Mouse (Mus musculus) midbrain, embryonic 10.5 days (tissue): ENCODE measurements at regions not wholly inside any gene's neighbourhood (a gene's known extent, or its start where the extent isn't known, plus 50 kb on each side); places are given as distances from the start of the nearest gene placed in this dataset.

ENCODE experiments used
- DNase-seq: peaks from one replicate; pipeline ENCODE4 v3.0.0-alpha.2; 2017; ENCODE audit warnings: low spot score
- H3K27ac ChIP-seq: fragments of 300-500 bp; sonication (generic); replicated peaks from 2 replicates; pipeline ENCODE4 v1.5.1; 2016; ENCODE audit warnings: mild to moderate bottlenecking
- H3K27me3 ChIP-seq: fragments of 300-500 bp; sonication (generic); 2 replicates; pipeline ENCODE4 v1.6.1; 2016; ENCODE audit warnings: low read depth, mild to moderate bottlenecking; ENCODE audit not compliant: poor library complexity, severe bottlenecking
- H3K36me3 ChIP-seq: fragments of 300-500 bp; sonication (generic); 2 replicates; pipeline ENCODE4 v1.6.1; 2016; ENCODE audit warnings: mild to moderate bottlenecking, moderate library complexity
- H3K4me1 ChIP-seq: fragments of 300-500 bp; sonication (generic); 2 replicates; pipeline ENCODE4 v1.6.1; 2016
- H3K4me3 ChIP-seq: fragments of 300-500 bp; sonication (generic); 2 replicates; pipeline ENCODE4 v1.5.1; 2016; ENCODE audit warnings: mild to moderate bottlenecking, moderate library complexity
- H3K9me3 ChIP-seq: fragments of 300-500 bp; sonication (generic); replicated peaks from 2 replicates; pipeline ENCODE4 v1.6.1; 2016; ENCODE audit warnings: mild to moderate bottlenecking
- WGBS: fragments of 180-500 bp; shearing (Covaris S2); methylation state at CpG from one replicate; pipeline ENCODE4 v1.1.7; 2016; 5-methylcytosine and 5-hydroxymethylcytosine counted together

DNA sequence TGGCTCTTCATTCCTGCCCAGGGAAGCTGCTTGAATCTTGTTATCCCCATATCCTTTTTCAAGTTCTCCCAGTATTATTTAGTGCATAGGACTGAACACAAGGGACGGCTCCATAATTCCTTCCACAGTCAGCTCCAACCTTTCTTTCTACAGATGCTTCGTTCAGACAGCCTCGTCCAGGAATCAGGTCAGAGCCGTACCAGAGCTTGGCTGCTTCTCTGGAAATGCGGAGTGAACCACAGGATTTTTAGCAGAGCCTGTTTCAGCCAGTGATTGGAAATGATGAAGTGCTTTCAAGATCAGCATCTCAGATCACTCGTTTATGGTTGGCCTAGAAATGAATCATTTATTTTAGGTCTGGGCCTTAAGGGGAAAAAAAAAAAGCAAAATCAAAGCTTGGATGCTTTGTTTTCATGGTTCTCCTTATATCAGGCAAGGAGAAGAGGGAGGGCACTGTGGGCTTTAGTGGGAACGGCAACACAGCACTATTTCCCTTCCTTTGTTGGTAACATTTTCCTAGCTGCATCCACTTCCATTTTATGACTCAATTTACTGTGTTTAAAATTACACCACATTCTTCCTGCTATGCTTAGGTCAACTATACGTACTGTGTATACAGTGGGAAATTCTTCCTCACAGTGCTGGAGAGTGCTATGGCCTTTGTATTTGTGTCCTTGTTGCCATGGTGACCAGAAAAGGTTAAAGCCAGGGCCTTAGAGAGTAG is 161.9 kb upstream of the Ccdc122 start:
- Histone ChIP-seq H3K27ac (peak overlapping the region; percentile 53), H3K9me3 (no peaks in the 10 kb centered on the region), H3K36me3 (no peaks in the 10 kb centered on the region), H3K27me3 (peaks cover 5% of the 10 kb centered on the region; the same call in 1 of the 2 replicates), H3K4me1 (peaks cover 37% of the 10 kb centered on the region), H3K4me3 (no peak overlapping the region)
- WGBS = 49% methylated on average over 8 of the region's 8 CpGs
- peak; percentile 36 for DNase-seq

DNA sequence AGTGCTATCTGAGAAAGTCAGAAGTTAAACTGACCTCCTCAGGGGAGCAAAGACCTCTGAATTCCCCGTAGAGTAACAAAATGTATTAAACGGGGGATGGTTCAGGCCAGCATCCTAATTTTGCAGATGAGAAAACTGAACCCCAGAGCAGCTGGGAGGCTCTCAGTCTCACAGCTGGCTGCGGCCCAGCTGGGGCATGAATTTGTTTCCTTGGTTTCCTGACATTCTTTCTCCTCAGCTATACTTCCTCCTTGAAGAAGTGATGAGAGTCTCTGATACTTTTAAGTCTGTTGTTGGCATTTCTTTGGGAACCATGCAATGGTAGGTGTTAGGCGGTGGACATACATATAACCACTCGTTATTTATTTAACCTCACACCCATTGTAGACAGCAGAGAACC is 162.9 kb upstream of the Ccdc122 start:
- Histone ChIP-seq H3K27ac (no peak overlapping the region), H3K9me3 (no peaks in the 10 kb centered on the region; the same call in 1 of the 2 replicates), H3K4me1 (peaks cover 40% of the 10 kb centered on the region), H3K36me3 (no peaks in the 10 kb centered on the region), H3K4me3 (no peak overlapping the region), H3K27me3 (no peaks in the 10 kb centered on the region)
- no peak for DNase-seq
- 84% methylated on average over 5 of the region's 5 CpGs for WGBS

DNA sequence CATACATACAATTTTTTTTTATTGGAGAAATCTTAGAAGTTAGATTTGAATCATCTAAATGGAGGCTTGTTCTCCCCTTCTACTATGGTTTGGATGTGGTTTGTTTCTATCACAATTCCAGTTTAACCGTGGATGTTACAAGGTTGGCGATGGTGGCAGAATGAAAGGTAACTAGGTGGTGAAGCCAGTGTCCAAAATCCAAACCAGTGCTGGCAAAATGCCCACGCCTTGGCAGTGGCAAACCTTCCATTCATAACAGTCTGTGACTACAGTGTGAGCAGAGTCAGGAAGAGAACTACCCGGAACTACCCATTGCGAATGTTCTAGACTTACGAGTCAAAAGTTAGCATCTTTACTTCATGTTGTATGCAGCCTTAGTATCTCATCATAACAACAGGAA is 163.6 kb upstream of the Ccdc122 start:
- Histone ChIP-seq H3K27me3 (no peaks in the 10 kb centered on the region), H3K4me1 (peaks cover 37% of the 10 kb centered on the region), H3K27ac (no peak overlapping the region), H3K9me3 (no peaks in the 10 kb centered on the region; the same call in 1 of the 2 replicates), H3K4me3 (no peak overlapping the region), H3K36me3 (no peaks in the 10 kb centered on the region)
- WGBS = 96% methylated on average over 6 of the region's 6 CpGs
- no peak for DNase-seq

DNA sequence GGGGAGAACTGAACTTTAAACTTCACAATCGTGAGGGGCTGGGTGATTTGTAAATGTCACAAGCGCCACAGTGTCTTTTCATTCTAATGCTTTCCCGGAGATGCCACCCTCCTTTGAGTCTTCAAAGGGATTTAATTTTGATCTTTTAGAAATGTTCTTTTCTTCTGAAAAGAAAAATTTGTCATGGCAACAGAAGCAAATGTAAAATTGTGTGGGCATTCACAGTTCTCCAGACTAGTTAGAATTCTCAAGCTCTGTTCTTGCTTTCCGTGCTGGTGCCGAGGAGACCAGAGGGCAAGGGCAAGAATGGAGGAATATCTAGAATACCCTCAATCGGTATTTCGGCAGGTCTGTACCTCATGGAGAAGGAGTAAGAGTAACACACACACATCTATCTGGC is 164.1 kb upstream of the Ccdc122 start:
- no peak for DNase-seq
- 94% methylated on average over 7 of the region's 7 CpGs for WGBS
- H3K36me3 ChIP-seq = no peaks in the 10 kb centered on the region
- H3K9me3 ChIP-seq = no peaks in the 10 kb centered on the region; the same call in 1 of the 2 replicates
- H3K4me1 ChIP-seq = peaks cover 37% of the 10 kb centered on the region
- H3K27me3 ChIP-seq = no peaks in the 10 kb centered on the region
- H3K27ac ChIP-seq = no peak overlapping the region
- no peak overlapping the region for H3K4me3 ChIP-seq

DNA sequence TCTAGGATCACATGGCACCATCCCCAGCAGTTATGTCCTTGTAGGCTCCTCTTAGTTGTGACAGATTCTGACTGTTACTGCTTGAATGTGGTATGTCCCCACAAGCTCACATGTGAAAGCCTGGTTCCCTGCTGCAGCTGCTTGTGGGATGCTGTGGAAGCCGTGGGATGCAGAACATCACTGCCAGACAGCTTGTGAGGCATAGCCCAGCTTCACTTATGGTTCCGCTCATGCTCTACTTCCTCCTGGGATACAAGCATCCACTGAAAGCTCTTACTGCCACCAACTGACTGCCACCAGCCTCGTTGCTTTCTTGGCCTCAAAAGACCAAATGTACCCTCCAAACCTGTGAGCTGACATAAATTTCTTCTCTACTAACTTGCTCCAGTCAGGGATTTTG is 167.7 kb upstream of the Ccdc122 start:
- Histone ChIP-seq H3K9me3 (no peaks in the 10 kb centered on the region; the same call in 1 of the 2 replicates), H3K4me1 (peaks cover 14% of the 10 kb centered on the region; the same call in 1 of the 2 replicates), H3K4me3 (no peak overlapping the region), H3K27ac (no peak overlapping the region), H3K27me3 (0 out of 2 replicates have a peak, but pooled peaks cover 4% of the 10 kb centered on the region), H3K36me3 (no peaks in the 10 kb centered on the region)
- 87% methylated on average over 3 of the region's 3 CpGs for WGBS
- DNase-seq = no peak

DNA sequence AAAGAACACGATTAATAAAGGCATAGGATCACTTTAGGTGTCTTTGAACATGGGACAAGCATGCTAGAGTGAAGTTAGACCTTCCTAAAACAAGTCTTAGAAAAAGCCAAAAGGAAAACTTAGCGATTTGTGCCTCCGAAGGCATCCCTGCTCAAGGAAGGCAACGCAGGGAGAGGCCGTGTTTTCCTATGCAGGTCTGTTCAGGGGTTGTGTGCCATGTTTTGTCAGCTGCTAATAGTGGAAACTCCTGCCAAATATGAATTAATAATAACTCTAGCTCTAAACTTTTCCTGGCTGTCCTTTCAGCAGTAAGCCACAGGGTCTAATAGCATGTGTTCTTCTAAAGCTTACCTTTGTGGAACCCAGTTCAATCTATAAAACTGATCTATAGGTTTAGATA is 168.4 kb upstream of the Ccdc122 start:
- DNase-seq = no peak
- Histone ChIP-seq H3K36me3 (no peaks in the 10 kb centered on the region), H3K9me3 (no peaks in the 10 kb centered on the region; the same call in 1 of the 2 replicates), H3K4me3 (no peak overlapping the region), H3K27me3 (0 out of 2 replicates have a peak, but pooled peaks cover 4% of the 10 kb centered on the region), H3K27ac (no peak overlapping the region), H3K4me1 (peaks cover 10% of the 10 kb centered on the region)
- 94% methylated on average over 5 of the region's 5 CpGs for WGBS

DNA sequence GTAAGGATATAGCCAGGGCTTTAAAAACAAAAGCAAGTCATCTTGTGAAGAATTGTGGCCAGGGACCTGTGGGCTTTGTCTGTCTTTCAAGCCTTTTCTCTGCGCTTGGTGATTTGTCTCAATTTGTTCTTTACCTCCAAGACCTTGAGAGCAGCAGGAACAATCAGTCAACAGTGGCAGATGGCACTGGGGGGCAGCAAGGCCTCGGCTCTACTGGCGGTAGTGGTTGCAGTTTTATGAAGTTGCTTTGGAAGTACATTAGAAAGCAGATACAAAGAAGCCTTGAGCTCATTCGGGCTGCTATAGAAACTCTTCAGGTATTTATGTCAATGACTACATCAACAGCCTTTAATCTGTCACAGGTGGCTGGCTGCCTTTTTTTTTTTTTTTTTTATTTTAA is 171.9 kb upstream of the Ccdc122 start:
- peaks cover 2% of the 10 kb centered on the region for H3K4me1 ChIP-seq
- 0 out of 2 replicates have a peak, but pooled peaks cover 9% of the 10 kb centered on the region for H3K27me3 ChIP-seq
- H3K36me3 ChIP-seq = no peaks in the 10 kb centered on the region
- H3K4me3 ChIP-seq = no peak overlapping the region
- no peaks in the 10 kb centered on the region; the same call in 1 of the 2 replicates for H3K9me3 ChIP-seq
- no peak overlapping the region for H3K27ac ChIP-seq
- no peak for DNase-seq
- 55% methylated on average over 4 of the region's 4 CpGs for WGBS

DNA sequence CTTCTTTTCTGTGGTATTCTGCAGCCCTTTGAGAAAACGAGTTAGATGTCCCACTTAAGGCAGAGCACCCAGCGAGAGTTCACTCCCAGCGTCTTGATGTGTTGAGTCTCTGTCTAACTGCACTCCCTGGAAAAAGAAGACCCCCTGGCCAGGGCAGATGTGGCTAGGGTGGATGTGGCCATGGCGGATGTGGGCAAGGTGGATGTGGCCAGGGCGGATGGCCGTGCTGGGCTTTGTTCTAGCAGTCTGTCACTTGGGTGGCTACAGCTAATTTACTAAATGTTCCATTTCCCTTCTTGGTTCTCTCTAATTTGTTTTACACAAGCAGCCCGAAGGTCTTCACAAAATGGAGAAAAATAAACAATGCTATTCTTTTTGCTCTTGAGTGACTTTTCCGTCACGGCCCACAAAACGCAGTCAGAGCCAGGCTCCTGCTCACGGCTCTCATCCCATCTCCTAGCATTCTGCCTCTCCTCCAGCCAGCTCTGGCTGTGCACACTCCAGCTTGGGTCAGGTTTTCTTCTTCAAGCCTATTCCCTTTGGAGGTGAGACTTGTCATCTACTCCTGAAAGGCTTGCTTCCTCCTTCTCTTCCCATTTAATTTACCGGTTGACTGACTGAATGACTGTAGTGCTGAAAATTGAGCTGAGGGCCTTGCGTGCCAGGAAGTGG is 173.4 kb upstream of the Ccdc122 start:
- Histone ChIP-seq H3K4me1 (no peaks in the 10 kb centered on the region; the same call in 1 of the 2 replicates), H3K27me3 (0 out of 2 replicates have a peak, but pooled peaks cover 9% of the 10 kb centered on the region), H3K4me3 (no peak overlapping the region), H3K36me3 (no peaks in the 10 kb centered on the region), H3K9me3 (no peaks in the 10 kb centered on the region), H3K27ac (no peak overlapping the region)
- 82% methylated on average over 13 of the region's 13 CpGs for WGBS
- no peak for DNase-seq

DNA sequence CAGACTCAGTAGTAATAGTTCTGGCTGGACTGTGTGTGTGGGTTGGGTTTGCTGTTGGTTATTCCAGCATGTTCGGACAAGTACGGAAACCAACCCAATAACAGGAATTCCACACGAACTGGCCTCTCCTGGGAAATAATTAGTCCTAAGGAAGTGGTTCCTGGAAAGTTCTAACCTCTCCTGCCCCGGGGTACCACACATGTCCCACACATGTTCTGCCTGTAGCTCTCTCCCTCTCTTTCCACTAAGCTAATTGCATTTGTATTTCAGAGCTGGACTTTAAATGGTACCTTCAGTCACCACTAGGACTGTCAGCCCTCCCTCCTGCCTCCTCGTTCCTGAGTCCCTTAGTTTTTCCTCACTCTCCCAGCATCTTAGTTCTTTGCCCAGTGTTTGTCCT is 178.2 kb upstream of the Ccdc122 start:
- no peak for DNase-seq
- Histone ChIP-seq H3K4me3 (no peak overlapping the region), H3K27ac (no peak overlapping the region), H3K9me3 (no peaks in the 10 kb centered on the region), H3K36me3 (no peaks in the 10 kb centered on the region), H3K4me1 (no peaks in the 10 kb centered on the region; the same call in 1 of the 2 replicates), H3K27me3 (0 out of 2 replicates have a peak, but pooled peaks cover 5% of the 10 kb centered on the region)
- 76% methylated on average over 5 of the region's 5 CpGs for WGBS

DNA sequence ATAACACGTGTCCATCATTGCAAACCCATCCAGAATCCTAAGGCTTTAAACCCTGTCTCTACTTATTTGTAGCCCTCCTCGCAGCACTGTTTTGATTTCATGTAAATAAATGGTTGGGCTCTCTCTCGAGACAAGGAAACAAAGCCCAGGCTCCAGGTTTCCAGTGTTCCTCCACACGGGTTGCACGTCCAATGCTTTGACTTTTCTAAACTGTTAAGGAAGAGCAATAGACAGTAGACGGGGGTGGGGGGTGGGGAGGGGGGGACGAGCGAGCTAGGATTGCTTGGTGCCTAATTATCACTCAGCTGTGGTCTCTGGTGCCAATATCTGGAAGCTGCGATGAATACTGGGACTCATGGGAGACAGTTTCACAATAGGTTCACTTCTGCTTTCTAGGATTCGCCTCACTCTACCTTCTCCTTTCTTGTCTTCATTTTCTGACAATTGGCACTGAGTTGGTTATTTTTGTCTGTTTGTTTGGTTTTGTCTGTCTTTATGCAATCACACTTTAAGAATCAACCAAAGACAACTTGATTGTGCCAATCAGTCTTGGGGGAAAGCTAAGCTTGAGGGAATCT is 179.3 kb upstream of the Ccdc122 start:
- Histone ChIP-seq H3K9me3 (no peaks in the 10 kb centered on the region), H3K36me3 (no peaks in the 10 kb centered on the region), H3K27ac (no peak overlapping the region), H3K27me3 (0 out of 2 replicates have a peak, but pooled peaks cover under 1% of the 10 kb centered on the region), H3K4me1 (no peaks in the 10 kb centered on the region), H3K4me3 (no peak overlapping the region)
- WGBS = 80% methylated on average over 10 of the region's 10 CpGs
- DNase-seq = no peak

DNA sequence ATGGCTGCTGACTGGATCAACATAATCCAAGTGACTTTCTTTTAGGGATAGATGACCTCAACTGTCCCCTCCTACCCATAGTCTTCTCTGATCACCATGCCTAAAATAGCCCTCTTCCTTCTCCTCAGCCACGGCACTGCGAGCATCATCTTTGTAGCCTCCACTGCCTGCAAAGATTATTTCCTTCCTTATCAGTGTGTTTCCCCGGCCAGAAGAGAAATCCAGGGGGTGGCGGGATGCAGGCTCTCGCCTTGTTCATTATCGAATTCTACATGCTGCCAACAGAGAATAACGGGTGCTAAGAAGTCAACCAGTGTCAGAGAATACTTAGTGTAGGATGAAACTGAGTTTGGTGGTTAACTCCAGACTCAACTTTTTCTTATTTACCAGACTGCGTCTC is 180.0 kb upstream of the Ccdc122 start:
- Histone ChIP-seq H3K27me3 (no peaks in the 10 kb centered on the region), H3K4me3 (no peak overlapping the region), H3K4me1 (no peaks in the 10 kb centered on the region), H3K27ac (no peak overlapping the region), H3K36me3 (no peaks in the 10 kb centered on the region), H3K9me3 (no peaks in the 10 kb centered on the region)
- DNase-seq = no peak
- 85% methylated on average over 8 of the region's 8 CpGs for WGBS

DNA sequence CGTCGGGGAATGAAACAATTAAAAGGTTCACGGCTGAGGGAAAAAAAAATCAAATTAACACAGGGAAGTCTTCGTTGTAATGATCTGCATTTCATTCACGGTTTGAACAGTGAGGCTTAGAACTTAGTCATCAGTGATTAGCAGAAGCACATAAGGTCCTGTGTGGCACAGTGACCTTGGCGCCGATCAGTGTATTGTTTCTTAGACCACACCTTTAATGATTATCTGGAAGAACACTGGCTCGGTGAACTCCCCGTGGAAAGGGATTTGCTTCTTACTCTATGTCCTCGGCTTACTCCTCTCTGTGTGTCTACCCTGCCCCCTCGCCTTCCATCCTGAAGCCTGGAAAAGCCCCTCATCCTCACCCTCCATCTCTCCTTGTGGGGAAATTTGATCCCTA is 181.6 kb upstream of the Ccdc122 start:
- H3K27ac ChIP-seq = no peak overlapping the region
- H3K4me3 ChIP-seq = no peak overlapping the region
- DNase-seq = no peak
- no peaks in the 10 kb centered on the region for H3K9me3 ChIP-seq
- H3K4me1 ChIP-seq = peaks cover 4% of the 10 kb centered on the region; the same call in 1 of the 2 replicates
- H3K27me3 ChIP-seq = no peaks in the 10 kb centered on the region
- H3K36me3 ChIP-seq = no peaks in the 10 kb centered on the region
- 82% methylated on average over 11 of the region's 11 CpGs for WGBS
